Mouse (Mus musculus) ES-E14 (cell line): Measurements from ENCODE around the gene Kcna6. TPM values are rescaled to one million over a fixed set of nuclear protein-coding genes. Genes with fewer than 3 reads are reported as not detected.

Experiments
- DNase-seq: peaks from one replicate; pipeline ENCODE4 v3.0.0-alpha.2; 2013; ENCODE audit warnings: low read depth, low spot score
- H3K27ac ChIP-seq: 2 replicates; pipeline ENCODE4 v1.5.1; 2012; ENCODE audit warnings: low read depth, mild to moderate bottlenecking, low read length, moderate library complexity, mixed read lengths; ENCODE audit not compliant: poor library complexity, insufficient read depth, severe bottlenecking
- H3K36me3 ChIP-seq: 2 replicates; pipeline ENCODE4 v1.6.1; 2012; ENCODE audit warnings: mild to moderate bottlenecking, low read length, moderate library complexity, mixed read lengths; ENCODE audit not compliant: control insufficient read depth, poor library complexity, insufficient read depth, severe bottlenecking
- H3K4me1 ChIP-seq, 2 experiments: fragments of 150-350 bp in 1 of 2; sonication (generic) in 1 of 2; 2 replicates each; pipeline ENCODE4 v1.6.1; 2012; ENCODE audit warnings: low read length in 2 of 2, mild to moderate bottlenecking in 1 of 2, mixed read lengths in 1 of 2; ENCODE audit not compliant: control insufficient read depth in 2 of 2, insufficient read depth in 2 of 2, poor library complexity in 1 of 2
- H3K4me3 ChIP-seq, 2 experiments: fragments of 150-350 bp in 1 of 2; sonication (generic) in 1 of 2; 2 replicates each; pipeline ENCODE4 v1.5.1; 2012; ENCODE audit warnings: low read length in 2 of 2, low read depth in 1 of 2, mild to moderate bottlenecking in 1 of 2, mixed read lengths in 1 of 2; ENCODE audit not compliant: insufficient read depth in 1 of 2, poor library complexity in 1 of 2, severe bottlenecking in 1 of 2
- H3K9ac ChIP-seq: 2 replicates; pipeline ENCODE4 v1.6.1; 2012; ENCODE audit warnings: low read depth, mild to moderate bottlenecking, low read length, mixed read lengths; ENCODE audit not compliant: poor library complexity, insufficient read depth, severe bottlenecking
- H3K9me3 ChIP-seq: fragments of 150-350 bp; sonication (generic); 2 replicates; pipeline ENCODE4 v1.6.1; 2012; ENCODE audit warnings: low read depth, mild to moderate bottlenecking, low read length; ENCODE audit not compliant: control insufficient read depth, insufficient read depth
- CHD2 ChIP-seq: IDR thresholded peaks from 2 replicates; pipeline ENCODE4 v1.6.1; 2014; ENCODE audit warnings: mild to moderate bottlenecking, low read depth, low read length, inconsistent platforms
- HCFC1 ChIP-seq: IDR thresholded peaks from 2 replicates; pipeline ENCODE4 v1.6.1; 2012; ENCODE audit warnings: low read length, inconsistent platforms, borderline replicate concordance; ENCODE audit not compliant: insufficient read depth
- MAFK ChIP-seq: IDR thresholded peaks from 2 replicates; pipeline ENCODE4 v1.6.1; 2014; ENCODE audit warnings: mild to moderate bottlenecking, low read depth, low read length, inconsistent platforms; ENCODE audit not compliant: insufficient read depth
- ZC3H11A ChIP-seq: IDR thresholded peaks from 2 replicates; pipeline ENCODE4 v1.6.1; 2012; ENCODE audit warnings: low read depth, mild to moderate bottlenecking, inconsistent platforms, low read length, borderline replicate concordance
- ZNF384 ChIP-seq: IDR thresholded peaks from 2 replicates; pipeline ENCODE4 v1.6.1; 2012; ENCODE audit warnings: low read depth, low read length, inconsistent platforms
- in situ Hi-C, 2 experiments: fragments of 600-800 bp; cut with MboI; formaldehyde crosslinking; loops; one replicate each; pipeline ENCODE4 v1.15.1; 2025; ENCODE audit warnings: low sequenced_read_pairs in 2 of 2, inconsistent platforms in 1 of 2; ENCODE audit not compliant: unreplicated experiment in 2 of 2
- total RNA-seq: library from RNA; depleted of rRNA; stranded (reverse); fragments of 300-350 nt; gene quantifications from 2 replicates; pipeline ENCODE4 v1.2.3, GENCODE M21; 2012

Kcna6 gene
- total RNA-seq, 1 experiment: 0.67 TPM

DNA sequence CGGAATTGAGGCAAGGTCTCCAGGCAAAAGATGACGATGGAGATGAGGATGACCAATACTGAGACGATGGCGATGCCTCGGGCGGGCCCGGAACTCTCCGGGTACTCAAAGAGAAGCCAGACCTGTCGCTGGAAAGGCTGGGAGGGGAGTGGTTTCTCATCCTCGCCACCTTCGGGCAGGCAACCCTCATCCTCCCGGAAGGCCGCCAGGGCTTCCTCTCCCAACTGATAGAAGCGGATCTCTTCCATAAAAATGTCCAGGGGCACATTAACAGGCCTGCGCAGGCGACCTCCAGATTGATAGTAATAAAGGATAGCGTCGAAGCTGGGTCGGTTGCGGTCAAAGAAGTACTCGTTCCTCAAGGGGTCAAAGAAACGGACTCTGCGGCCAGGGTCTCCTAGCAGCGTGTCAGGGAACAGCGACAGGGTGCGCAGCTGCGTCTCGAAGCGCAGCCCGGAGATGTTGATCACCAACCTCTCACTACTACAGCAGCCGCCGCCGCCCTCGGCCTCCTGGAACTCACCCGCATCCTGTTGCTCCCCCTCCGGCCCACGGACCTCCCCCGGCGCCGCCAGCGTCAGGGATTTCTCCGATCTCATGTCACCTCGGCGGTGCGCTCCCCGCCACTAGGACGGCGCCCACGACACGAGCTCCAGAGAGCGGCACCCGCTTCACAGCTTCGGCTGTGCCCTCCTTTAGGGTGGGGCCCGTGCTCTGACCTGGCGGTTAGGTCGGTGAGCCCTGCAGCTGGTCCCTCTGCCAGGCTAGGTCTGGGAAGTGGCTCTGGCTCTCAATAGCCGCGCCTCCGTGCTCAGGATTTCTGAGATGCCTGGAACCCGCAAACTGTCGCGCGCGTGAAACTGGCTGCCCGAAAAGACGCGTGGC is 906 bp downstream of the Kcna6 start:
- TF ChIP-seq HCFC1: no peak
- no peak for TF ChIP-seq ZNF384
- TF ChIP-seq MAFK: no peak
- no peak for TF ChIP-seq ZC3H11A
- no peak for TF ChIP-seq CHD2
- H3K9ac ChIP-seq: peak overlapping the region; percentile 12; the same call in 1 of the 2 replicates
- no peaks in the 10 kb centered on the region for H3K36me3 ChIP-seq
- no peaks in the 10 kb centered on the region; a peak in 1 of 4 replicates for H3K4me1 ChIP-seq
- in situ Hi-C loops: no loop called here
- peak overlapping the region; percentile 58 to 60 for H3K4me3 ChIP-seq
- no peak overlapping the region for H3K27ac ChIP-seq
- H3K9me3 ChIP-seq: no peaks in the 10 kb centered on the region
- peak; percentile 9 for DNase-seq

GRCm38 (mm10) chr6:126736996-126737395 is 3.5 kb downstream of the Kcna6 start:
- Histone ChIP-seq H3K9me3 (no peaks in the 10 kb centered on the region), H3K4me1 (no peaks in the 10 kb centered on the region; a peak in 1 of 4 replicates), H3K4me3 (no peak overlapping the region), H3K36me3 (no peaks in the 10 kb centered on the region), H3K9ac (no peak overlapping the region), H3K27ac (no peak overlapping the region)
- TF ChIP-seq CHD2 (no peak), HCFC1 (no peak), ZC3H11A (no peak), MAFK (no peak), ZNF384 (no peak)
- in situ Hi-C loops: no loop called here
- DNase-seq: no peak

- Histone ChIP-seq H3K4me1 (no peaks in the 10 kb centered on the region; a peak in 1 of 4 replicates), H3K9me3 (no peaks in the 10 kb centered on the region), H3K9ac (no peak overlapping the region), H3K4me3 (no peak overlapping the region), H3K27ac (no peak overlapping the region), H3K36me3 (no peaks in the 10 kb centered on the region)
- TF ChIP-seq HCFC1: no peak
- TF ChIP-seq ZNF384: no peak
- TF ChIP-seq ZC3H11A: no peak
- no peak for TF ChIP-seq MAFK
- no peak for DNase-seq
- in situ Hi-C loops: no loop called here
These were observed 4.7 kb downstream of the Kcna6 start for GRCm38 (mm10) chr6:126735806-126736205.

DNA sequence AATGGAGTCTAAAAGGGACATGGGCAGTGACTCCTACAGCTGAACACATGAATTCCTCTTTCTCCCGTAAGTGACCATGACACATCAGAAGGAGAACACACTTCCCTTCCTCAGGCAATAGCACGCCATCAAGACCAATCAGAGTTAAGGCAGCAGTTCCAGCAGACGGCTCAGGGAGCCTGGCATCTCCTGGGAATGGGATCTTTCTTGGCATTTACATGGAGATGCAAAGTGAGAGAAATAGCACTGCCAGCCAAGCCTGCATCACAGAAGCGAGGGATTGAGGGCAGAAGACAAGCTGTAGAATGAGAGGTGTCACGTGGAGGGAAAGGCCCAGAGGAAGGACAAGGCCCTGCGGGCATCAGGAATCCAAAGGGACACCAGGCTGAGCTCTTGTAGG is 7.8 kb downstream of the Kcna6 start:
- Histone ChIP-seq H3K27ac (no peak overlapping the region), H3K36me3 (no peaks in the 10 kb centered on the region), H3K4me3 (no peak overlapping the region), H3K9ac (no peak overlapping the region), H3K9me3 (no peaks in the 10 kb centered on the region), H3K4me1 (no peaks in the 10 kb centered on the region)
- no peak for DNase-seq
- no peak for TF ChIP-seq CHD2
- no peak for TF ChIP-seq ZNF384
- TF ChIP-seq MAFK: no peak
- TF ChIP-seq ZC3H11A: no peak
- TF ChIP-seq HCFC1: no peak
- in situ Hi-C loops: no loop called here
